In genomic region chr6:140577822-140578170, GRCm38 (mm10) we compare ENCODE assay signal across 12 mouse cellular contexts.
"Had no signal": no experiment of that assay in that cellular context is flagged by ENCODE, and none has a peak within 500 bp of the region (broad histone marks: within the 10 kb centered on the region; RNA-seq: fewer than 3 reads in every experiment).

No protein-coding gene starts in this region.

- ATAC-seq: intestine, embryonic 16.5 days had no signal

- DNase-seq: kidney, adult 8-10 months; kidney, postnatal 25 days; layer of hippocampus, postnatal 36 days; right cerebral cortex, adult 18-20 months; right cerebral cortex, postnatal 25 days; thymus, adult 18-20 months; thymus, postnatal 25 days had no signal

- H3K9me3 ChIP-seq: limb, embryonic 12.5 days; megakaryocyte, embryonic 14.5 days; midbrain, embryonic 12.5 days; neural tube, embryonic 15.5 days had no signal

- H3K27me3 ChIP-seq: limb, embryonic 12.5 days; megakaryocyte, embryonic 14.5 days; midbrain, embryonic 12.5 days; neural tube, embryonic 15.5 days had no signal

- H3K4me1 ChIP-seq: limb, embryonic 12.5 days; midbrain, embryonic 12.5 days; neural tube, embryonic 15.5 days had no signal

- H3K27ac ChIP-seq: limb, embryonic 12.5 days; midbrain, embryonic 12.5 days; neural tube, embryonic 15.5 days had no signal

- H3K9ac ChIP-seq: limb, embryonic 12.5 days; midbrain, embryonic 12.5 days; neural tube, embryonic 15.5 days had no signal

- H3K4me2 ChIP-seq: limb, embryonic 12.5 days; midbrain, embryonic 12.5 days; neural tube, embryonic 15.5 days had no signal

- H3K4me3 ChIP-seq: limb, embryonic 12.5 days; megakaryocyte, embryonic 14.5 days; midbrain, embryonic 12.5 days; neural tube, embryonic 15.5 days had no signal
